Mouse (Mus musculus) 3T3-L1 (cell line): ENCODE results near the gene Gm32687.
"Not testable (repeated sequence)": the region's sequence is repeated elsewhere in the genome, so short reads cannot be mapped to it uniquely, and the experiment has no call there.

Source experiments
- DNase-seq: peaks from one replicate; pipeline ENCODE4 v3.0.0-alpha.2; 2015; ENCODE audit warnings: low read depth, low spot score

The Gm32687 gene

GRCm38 (mm10) chr10:81863409-81864407 is at the start of gene Gm32687:
TSS of gene Gm32687 (plus strand) at chr10:81863934.
- DNase-seq, result not testable (repeated sequence)

GRCm38 (mm10) chr10:81846219-81846618 is 17.5 kb upstream of the Gm32687 start:
- not testable (repeated sequence) for DNase-seq

- not testable (repeated sequence) for DNase-seq
Measured at GRCm38 (mm10) chr10:81929842-81930743, 66.4 kb downstream of the Gm32687 start, which contains the start of gene Zfp781. TSS of gene Zfp781 (minus strand) at chr10:81930480.
